ENCODE assay signal across 15 mouse cellular contexts in the genomic region with DNA sequence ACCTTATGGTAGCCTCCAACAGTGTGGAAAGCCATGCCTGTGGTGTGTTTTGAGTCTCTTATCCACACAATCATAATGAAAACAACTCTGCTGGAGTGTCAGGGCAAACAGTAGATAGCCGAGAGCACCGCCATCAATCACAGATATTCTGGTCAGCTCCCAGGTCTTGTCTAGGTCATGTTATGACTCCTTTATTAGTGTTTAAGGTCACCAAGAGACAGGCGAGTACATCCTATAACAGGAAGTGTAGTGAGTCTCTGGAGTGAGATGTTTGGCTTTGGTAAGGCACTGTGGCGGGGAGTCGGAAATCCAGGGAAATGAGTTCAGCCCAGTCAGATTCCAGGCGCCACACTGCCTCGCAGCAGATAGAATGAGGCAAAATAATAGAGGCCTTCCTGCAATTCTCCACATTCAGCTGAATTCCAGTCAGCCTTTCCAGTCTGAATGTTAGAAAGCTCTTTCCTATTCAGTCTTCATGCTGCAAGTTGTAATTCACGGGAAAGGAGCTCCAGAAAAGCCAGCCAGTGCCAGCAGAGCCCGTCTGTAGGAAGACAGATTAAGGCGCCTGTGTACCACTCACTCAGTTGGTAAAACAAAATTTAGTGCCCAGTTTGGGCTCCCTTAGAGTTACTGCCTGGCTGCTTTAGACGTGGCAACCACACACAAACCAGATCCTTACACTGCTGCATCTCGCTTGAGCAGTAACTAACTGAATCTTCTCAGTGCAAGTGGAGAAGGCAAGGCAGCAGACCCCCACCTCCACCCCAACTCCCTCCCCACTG.
DNase-seq lines count a peak whose midpoint lies in the region; ATAC-seq and TF ChIP-seq lines count a peak whose summit lies in the region.
"Had no signal": no experiment of that assay in that cellular context is flagged by ENCODE, and none has a peak within 500 bp of the region (broad histone marks: within the 10 kb centered on the region; RNA-seq: fewer than 3 reads in every experiment).

No protein-coding gene starts in this region.

- ATAC-seq in heart, embryonic 11.5 days (replicated peaks; ENCODE audit: insufficient number of reproducible peaks, low FRiP score, low TSS enrichment): peak; percentile 55
- ATAC-seq: midbrain, embryonic 15.5 days had no signal

- H3K36me3 ChIP-seq in heart, embryonic 11.5 days (ENCODE audit: control insufficient read depth, insufficient read depth, low read length): no peaks in the 10 kb centered on the region
- H3K36me3 ChIP-seq in heart, adult 2 months (ENCODE audit: control insufficient read depth, insufficient read depth, low read length): no peaks in the 10 kb centered on the region
- H3K36me3 ChIP-seq: hindbrain, embryonic 15.5 days; limb, embryonic 15.5 days; midbrain, embryonic 15.5 days had no signal

- peak overlapping the region; percentile 70 for H3K27ac ChIP-seq in heart, embryonic 11.5 days (ENCODE audit: low read depth, low read length)
- H3K27ac ChIP-seq in heart, adult 2 months: no peak overlapping the region
- H3K27ac ChIP-seq in layer of hippocampus, adult 2 months: no peak overlapping the region
- H3K27ac ChIP-seq: hindbrain, embryonic 15.5 days; limb, embryonic 15.5 days; macrophage; midbrain, embryonic 15.5 days had no signal

- no peaks in the 10 kb centered on the region for H3K79me2 ChIP-seq in heart, adult 2 months (replicated peaks; ENCODE audit: control insufficient read depth, insufficient read depth, low read length)

- no peak for DNase-seq in heart, adult 2 months
- DNase-seq in kidney, postnatal 10 days: peak; percentile 10
- no peak for DNase-seq in kidney, adult 18-20 months
- DNase-seq in embryo, embryonic 10.5 days (ENCODE audit: low spot score): peak; percentile 25
- DNase-seq in heart, postnatal 10 days: peak; percentile 2 to 8
- no peak for DNase-seq in layer of hippocampus, adult 2 months (ENCODE audit: low spot score in 2 of 2)
- DNase-seq: cerebellum, postnatal 25 days; kidney, adult 2 months; lung, adult 2 months; thymus, postnatal 36 days had no signal

- no peak overlapping the region for H3K4me2 ChIP-seq in heart, embryonic 11.5 days
- H3K4me2 ChIP-seq: hindbrain, embryonic 15.5 days; limb, embryonic 15.5 days; midbrain, embryonic 15.5 days had no signal

- whole genome bisulfite sequencing in heart, embryonic 11.5 days (ENCODE audit: insufficient replicate concordance): 35% methylated on average over 12 of the region's 12 CpGs
- 35% methylated on average over 12 of the region's 12 CpGs for WGBS in heart, adult 2 months

- H3K27me3 ChIP-seq in heart, embryonic 11.5 days (ENCODE audit: control insufficient read depth, insufficient read depth, low read length): no peaks in the 10 kb centered on the region
- H3K27me3 ChIP-seq in heart, adult 2 months (ENCODE audit: control insufficient read depth, insufficient read depth, low read length): no peaks in the 10 kb centered on the region
- H3K27me3 ChIP-seq: hindbrain, embryonic 15.5 days; limb, embryonic 15.5 days; midbrain, embryonic 15.5 days had no signal

- no peak for TF ChIP-seq EP300 in heart, adult 2 months (IDR thresholded peaks at IDR 0.05; ENCODE audit: insufficient read depth, low read depth, low read length)

- H3K4me3 ChIP-seq in heart, embryonic 11.5 days (ENCODE audit: low read depth, low read length): no peak overlapping the region
- no peak overlapping the region for H3K4me3 ChIP-seq in heart, adult 2 months
- no peak overlapping the region for H3K4me3 ChIP-seq in layer of hippocampus, adult 2 months
- H3K4me3 ChIP-seq: hindbrain, embryonic 15.5 days; limb, embryonic 15.5 days; midbrain, embryonic 15.5 days had no signal

- H3K9ac ChIP-seq in heart, embryonic 11.5 days (ENCODE audit: low read depth, low read length): no peak overlapping the region
- H3K9ac ChIP-seq in heart, adult 2 months (ENCODE audit: low read depth, low read length): no peak overlapping the region
- H3K9ac ChIP-seq: hindbrain, embryonic 15.5 days; limb, embryonic 15.5 days; midbrain, embryonic 15.5 days had no signal

- no peak for TF ChIP-seq CTCF in heart, adult 2 months (IDR thresholded peaks at IDR 0.05)
- no peak for TF ChIP-seq CTCF in layer of hippocampus, adult 2 months (conservative IDR thresholded peaks at IDR 0.05)

- intact Hi-C loops in heart, adult 2 months (cut with DNase I): no loop called here
- intact Hi-C loops in heart, postnatal 10 days (cut with DNase I): no loop called here

- no peak for TF ChIP-seq POLR2A in heart, adult 2 months (IDR thresholded peaks at IDR 0.05; ENCODE audit: insufficient read depth, low read depth, low read length)

- H3K9me3 ChIP-seq in heart, embryonic 11.5 days (replicated peaks; ENCODE audit: control insufficient read depth, low read length): no peaks in the 10 kb centered on the region
- H3K9me3 ChIP-seq: hindbrain, embryonic 15.5 days; limb, embryonic 15.5 days; midbrain, embryonic 15.5 days had no signal

- H3K4me1 ChIP-seq in heart, embryonic 11.5 days (ENCODE audit: control insufficient read depth, insufficient read depth, low read length): 0 out of 2 replicates have a peak, but pooled peaks cover 5% of the 10 kb centered on the region
- H3K4me1 ChIP-seq in heart, adult 2 months (ENCODE audit: control insufficient read depth, insufficient read depth, low read length): no peaks in the 10 kb centered on the region
- H3K4me1 ChIP-seq: hindbrain, embryonic 15.5 days; limb, embryonic 15.5 days; midbrain, embryonic 15.5 days had no signal

Comparison
In these comparisons a context has a peak if more than half of its experiments do, and no peak if none do; other contexts are left out.
1. DNase-seq: peak in kidney, postnatal 10 days (single experiment), embryo, embryonic 10.5 days (single experiment) and heart, postnatal 10 days (2 of 2); none in heart, adult 2 months (0 of 2), kidney, adult 18-20 months (single experiment) and layer of hippocampus, adult 2 months (0 of 2).